Mouse (Mus musculus) stomach, postnatal 0 days (tissue): ENCODE data around the gene Gm9195.

Experiments
- CTCF ChIP-seq: IDR thresholded peaks from 2 replicates; pipeline ENCODE4 v1.5.1; 2016; ENCODE audit warnings: antibody characterized with exemption, low read depth, mild to moderate bottlenecking, moderate library complexity
- EP300 ChIP-seq: optimal IDR thresholded peaks from 2 replicates; pipeline ENCODE3; 2016; ENCODE audit warnings: antibody characterized with exemption

GRCm38 (mm10) chr14:72442936-72443335 lies 48.7 kb downstream of the Gm9195 start:
- no peak for TF ChIP-seq CTCF
- no peak for TF ChIP-seq EP300
